Mouse (Mus musculus) bone marrow macrophage, adult 2 months (primary cell): Measurements from ENCODE around the gene Ubash3a.

Source experiments
- CTCF ChIP-seq: IDR thresholded peaks from 2 replicates; pipeline ENCODE4 v1.5.1; 2012; ENCODE audit warnings: low read depth, mild to moderate bottlenecking, low read length, moderate library complexity
- POLR2A ChIP-seq: IDR thresholded peaks from 2 replicates; pipeline ENCODE4 v1.6.1; 2012; ENCODE audit warnings: mild to moderate bottlenecking, low read depth, low read length, borderline replicate concordance

DNA sequence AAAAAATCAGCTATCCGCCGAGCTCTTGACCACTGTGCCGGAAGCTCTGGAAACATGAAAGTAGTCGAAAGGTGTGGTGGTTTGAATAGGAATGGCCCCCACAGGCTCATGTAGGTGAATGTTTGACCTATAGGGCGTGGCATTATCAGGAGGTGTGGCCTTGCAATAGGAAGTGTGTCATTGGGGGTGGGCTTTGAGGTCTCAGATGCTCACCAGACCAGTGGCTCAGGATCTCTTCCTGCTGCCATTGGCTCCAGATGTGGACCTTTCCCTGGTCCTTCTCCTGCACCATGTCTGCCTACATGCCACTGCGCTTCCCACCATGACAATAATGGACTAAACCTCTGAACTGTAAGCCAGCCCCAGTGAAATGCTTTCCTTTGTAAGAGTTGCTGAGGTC, 4.2 kb downstream of the Ubash3a start:
- TF ChIP-seq POLR2A (no peak), CTCF (no peak)
